Mouse (Mus musculus): ENCODE measurements around the gene Nadk. TPM values are rescaled to one million over a fixed set of nuclear protein-coding genes. Genes with fewer than 3 reads are reported as not detected.

Nadk gene
- polyA plus RNA-seq, 1 experiment = 43.1 TPM

GRCm38 (mm10) chr4:155624338-155625291 is 62.4 kb downstream of the Nadk start, which contains the start of gene Cdk11b:
TSS of gene Cdk11b (plus strand) at chr4:155624854.
- no peaks in the 10 kb centered on the region for H3K27me3 ChIP-seq (ENCODE audit: control insufficient read depth, insufficient read depth, low read length)
- peak within 1 kb of the TSS; percentile 86 for H3K27ac ChIP-seq (ENCODE audit: control insufficient read depth, insufficient read depth, low read depth, low read length)
- no peaks in the 10 kb centered on the region for H3K4me1 ChIP-seq (ENCODE audit: control insufficient read depth, insufficient read depth, low read length)
- TF ChIP-seq POLR2A (IDR thresholded peaks at IDR 0.05; ENCODE audit: control insufficient read depth, low read depth, low read length) = peak; percentile 81
- peak; percentile 27; the same call in 1 of the 2 replicates for TF ChIP-seq CTCF (IDR thresholded peaks at IDR 0.05; ENCODE audit: control insufficient read depth, insufficient read depth, insufficient replicate concordance, low read depth, low read length)
- peaks cover 1% of the 10 kb centered on the region; the same call in 1 of the 2 replicates for H3K36me3 ChIP-seq (ENCODE audit: control insufficient read depth, insufficient read depth, low read length)
- peak within 1 kb of the TSS; percentile 93 for H3K4me3 ChIP-seq (ENCODE audit: control insufficient read depth, low read depth, low read length)

DNA sequence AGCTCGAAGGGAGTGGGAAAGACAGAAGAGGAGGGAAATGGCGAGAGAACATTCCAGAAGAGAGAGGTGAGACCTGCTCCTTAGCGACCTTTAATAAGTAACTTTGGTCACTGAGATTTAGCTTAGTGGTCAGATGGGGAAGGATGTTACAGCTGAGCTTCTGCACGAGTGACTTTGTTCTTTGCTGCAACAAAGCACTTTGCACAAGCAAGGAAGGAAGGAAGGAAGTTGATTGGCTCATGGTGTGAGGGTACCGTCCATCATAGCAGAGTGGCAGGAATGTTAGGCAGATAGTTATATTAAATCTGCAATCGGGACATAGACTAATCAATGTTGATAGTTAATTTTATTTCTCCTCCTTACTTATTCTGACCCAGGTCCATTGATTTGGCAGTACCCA is 68.1 kb downstream of the Nadk start:
- Histone ChIP-seq H3K36me3 (ENCODE audit: control insufficient read depth, insufficient read depth, low read length) (peaks cover 2% of the 10 kb centered on the region; the same call in 1 of the 2 replicates), H3K27me3 (ENCODE audit: control insufficient read depth, insufficient read depth, low read length) (no peaks in the 10 kb centered on the region)
- TF ChIP-seq POLR2A (IDR thresholded peaks at IDR 0.05; ENCODE audit: control insufficient read depth, low read depth, low read length) = no peak
- no peak for TF ChIP-seq CTCF (IDR thresholded peaks at IDR 0.05; ENCODE audit: control insufficient read depth, insufficient read depth, insufficient replicate concordance, low read depth, low read length)

DNA sequence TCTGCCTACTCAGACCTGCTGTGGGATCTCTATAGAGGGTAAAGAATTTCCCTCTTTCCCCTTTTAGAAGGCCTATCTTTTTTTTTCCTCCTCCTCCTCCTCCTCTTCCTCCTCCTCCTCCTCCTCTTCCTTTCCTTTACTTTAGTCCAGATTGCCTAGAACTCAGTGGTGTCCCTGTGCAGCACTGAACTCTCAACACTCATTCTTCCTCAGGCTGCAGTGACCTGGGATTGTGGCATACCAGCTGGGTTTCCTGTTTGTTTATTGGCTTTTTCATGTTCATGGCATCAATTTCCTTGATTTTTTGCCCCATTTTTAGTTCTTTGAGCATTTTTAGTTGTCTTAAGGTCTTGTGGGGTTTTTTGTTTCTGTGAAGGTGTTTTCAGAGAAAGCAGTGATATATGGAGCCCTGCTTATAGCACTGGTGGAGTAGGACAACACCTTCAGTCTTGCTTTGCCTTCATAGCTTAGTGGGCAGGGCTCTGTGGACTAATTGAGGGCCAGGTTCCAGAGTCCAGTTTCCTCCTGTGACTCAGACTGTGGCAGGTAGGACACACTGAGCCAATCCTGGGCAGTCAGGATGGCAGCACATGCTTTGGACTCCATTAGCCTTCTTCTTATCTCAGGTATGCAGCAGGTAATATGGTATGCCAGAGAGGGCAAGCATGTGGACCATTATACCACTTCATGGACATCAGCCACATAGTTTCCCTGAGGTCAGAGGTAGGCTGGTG is 73.8 kb downstream of the Nadk start:
- H3K36me3 ChIP-seq (ENCODE audit: control insufficient read depth, insufficient read depth, low read length) = peaks cover 4% of the 10 kb centered on the region; the same call in 1 of the 2 replicates
- no peak overlapping the region for H3K4me3 ChIP-seq (ENCODE audit: control insufficient read depth, low read depth, low read length)
- no peak overlapping the region for H3K27ac ChIP-seq (ENCODE audit: control insufficient read depth, insufficient read depth, low read depth, low read length)
- no peaks in the 10 kb centered on the region for H3K27me3 ChIP-seq (ENCODE audit: control insufficient read depth, insufficient read depth, low read length)
- no peak for TF ChIP-seq POLR2A (IDR thresholded peaks at IDR 0.05; ENCODE audit: control insufficient read depth, low read depth, low read length)
- no peak for TF ChIP-seq CTCF (IDR thresholded peaks at IDR 0.05; ENCODE audit: control insufficient read depth, insufficient read depth, insufficient replicate concordance, low read depth, low read length)
- H3K4me1 ChIP-seq (ENCODE audit: control insufficient read depth, insufficient read depth, low read length) = no peaks in the 10 kb centered on the region

More for the DNA sequence above, 68.1 kb downstream of the Nadk start:
- no peak overlapping the region for H3K27ac ChIP-seq (ENCODE audit: control insufficient read depth, insufficient read depth, low read depth, low read length)
- no peaks in the 10 kb centered on the region for H3K4me1 ChIP-seq (ENCODE audit: control insufficient read depth, insufficient read depth, low read length)
- H3K4me3 ChIP-seq (ENCODE audit: control insufficient read depth, low read depth, low read length) = no peak overlapping the region

Other genes starting within 250 kb of the Nadk start
- gene Prkcz, start 201.0 kb upstream of the Nadk start, polyA plus RNA-seq (2012; rRNA removed) = 16.5 and 21.1 TPM in 2 replicates
- gene Gabrd, start 164.3 kb upstream of the Nadk start, polyA plus RNA-seq (2012; rRNA removed) = 0.17 and 0.26 TPM in 2 replicates
- 79.6 and 79.9 TPM in 2 replicates for gene Cfap74, start 153.2 kb upstream of the Nadk start, polyA plus RNA-seq (2012; rRNA removed)
- gene Tmem52, start 93.3 kb upstream of the Nadk start, polyA plus RNA-seq (2012; rRNA removed) = 24.8 and 30.0 TPM in 2 replicates
- gene Gnb1, start 71.0 kb upstream of the Nadk start, polyA plus RNA-seq (2012; rRNA removed) = 356 and 422 TPM in 2 replicates
- gene Slc35e2, start 39.0 kb downstream of the Nadk start, polyA plus RNA-seq (2012; rRNA removed) = 3.2 and 3.5 TPM in 2 replicates
- 23.6 and 29.9 TPM in 2 replicates for gene Cdk11b, start 62.5 kb downstream of the Nadk start, polyA plus RNA-seq (2012; rRNA removed)
- gene Gm10563, start 83.0 kb downstream of the Nadk start, polyA plus RNA-seq (2012; rRNA removed) = not detected in 2 replicates
- gene Mmp23, start 91.0 kb downstream of the Nadk start, polyA plus RNA-seq (2012; rRNA removed) = 3.7 and 5.9 TPM in 2 replicates
- gene Mib2, start 106.8 kb downstream of the Nadk start, polyA plus RNA-seq (2012; rRNA removed) = 39.3 and 40.6 TPM in 2 replicates
- gene Fndc10, start 132.0 kb downstream of the Nadk start, polyA plus RNA-seq (2012; rRNA removed) = 2.7 and 3.3 TPM in 2 replicates
- gene Ssu72, start 142.4 kb downstream of the Nadk start, polyA plus RNA-seq (2012; rRNA removed) = 34.6 and 37.4 TPM in 2 replicates
- 1.5 and 1.8 TPM in 2 replicates for gene Tmem240, start 172.4 kb downstream of the Nadk start, polyA plus RNA-seq (2012; rRNA removed)
- gene Atad3a, start 198.7 kb downstream of the Nadk start, polyA plus RNA-seq (2012; rRNA removed) = 18.7 and 23.4 TPM in 2 replicates
- 5.5 and 5.6 TPM in 2 replicates for gene Vwa1, start 212.3 kb downstream of the Nadk start, polyA plus RNA-seq (2012; rRNA removed)
- 1.0 TPM in 2 replicates for gene Tmem88b, start 223.5 kb downstream of the Nadk start, polyA plus RNA-seq (2012; rRNA removed)
- 0.08 and 0.27 TPM in 2 replicates for gene Ankrd65, start 228.1 kb downstream of the Nadk start, polyA plus RNA-seq (2012; rRNA removed)
- gene Mrpl20, start 240.5 kb downstream of the Nadk start, polyA plus RNA-seq (2012; rRNA removed) = 134 and 144 TPM in 2 replicates